Mouse (Mus musculus) cerebellum, postnatal 4 days (tissue): Measurements from ENCODE around the gene Atp1a1.
A peak's percentile ranks its signal among the peaks of the same experiment; 100 is the strongest.

Experiments used
- DNase-seq, 2 experiments: peaks; one replicate each; pipeline ENCODE4 v3.0.0; 2022; ENCODE audit warnings: low spot score in 2 of 2, mixed read lengths in 1 of 2

The Atp1a1 gene

DNA sequence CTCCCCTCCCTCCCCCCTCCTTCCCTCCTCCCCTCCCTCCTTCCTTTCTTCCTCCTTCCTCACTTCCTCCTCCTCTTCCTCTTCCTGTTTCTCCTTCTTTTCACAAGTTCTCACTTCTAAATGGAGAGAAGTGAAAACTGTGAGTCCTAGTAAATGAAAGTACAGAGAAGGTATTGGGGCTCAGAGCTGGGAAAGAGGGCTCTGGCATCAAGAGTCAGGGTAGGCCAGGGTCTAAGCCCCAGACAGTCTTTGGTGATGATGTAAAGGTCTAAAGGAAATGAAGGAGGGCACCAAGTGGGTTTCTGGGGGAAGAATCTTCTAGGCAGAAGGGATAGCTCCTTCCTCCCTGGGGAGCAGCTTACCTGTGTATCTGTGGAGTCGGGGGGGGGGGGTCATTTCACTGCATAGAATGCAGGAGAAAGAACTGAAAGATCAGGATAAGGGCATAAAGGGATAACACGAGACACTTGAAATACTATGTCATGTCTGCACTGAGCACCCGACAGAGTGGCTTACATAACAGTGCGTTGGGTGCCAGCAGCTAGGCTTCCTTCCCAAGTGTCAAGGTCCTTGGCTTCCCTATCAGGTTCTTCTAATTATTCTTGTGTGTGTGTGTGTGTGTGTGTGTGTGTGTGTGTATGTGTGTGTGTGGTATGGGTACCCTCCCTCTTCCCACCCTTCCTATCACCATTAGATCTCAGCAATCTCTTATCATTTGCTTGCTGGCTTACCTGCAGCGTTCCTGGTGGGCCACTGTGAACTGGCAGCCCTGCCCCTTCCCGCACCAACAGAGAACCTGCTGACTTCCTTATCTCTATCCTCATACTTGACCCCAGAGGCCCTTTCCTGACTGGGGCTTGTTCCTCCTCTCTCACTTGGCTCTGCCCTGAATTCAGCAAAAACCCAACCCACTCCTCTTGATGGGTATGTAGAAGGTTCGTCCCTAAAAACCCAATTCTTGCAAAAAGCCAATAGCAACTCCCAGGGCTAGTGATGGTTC lies 51.6 kb downstream of the Atp1a1 start:
- DNase-seq, result no peak

DNA sequence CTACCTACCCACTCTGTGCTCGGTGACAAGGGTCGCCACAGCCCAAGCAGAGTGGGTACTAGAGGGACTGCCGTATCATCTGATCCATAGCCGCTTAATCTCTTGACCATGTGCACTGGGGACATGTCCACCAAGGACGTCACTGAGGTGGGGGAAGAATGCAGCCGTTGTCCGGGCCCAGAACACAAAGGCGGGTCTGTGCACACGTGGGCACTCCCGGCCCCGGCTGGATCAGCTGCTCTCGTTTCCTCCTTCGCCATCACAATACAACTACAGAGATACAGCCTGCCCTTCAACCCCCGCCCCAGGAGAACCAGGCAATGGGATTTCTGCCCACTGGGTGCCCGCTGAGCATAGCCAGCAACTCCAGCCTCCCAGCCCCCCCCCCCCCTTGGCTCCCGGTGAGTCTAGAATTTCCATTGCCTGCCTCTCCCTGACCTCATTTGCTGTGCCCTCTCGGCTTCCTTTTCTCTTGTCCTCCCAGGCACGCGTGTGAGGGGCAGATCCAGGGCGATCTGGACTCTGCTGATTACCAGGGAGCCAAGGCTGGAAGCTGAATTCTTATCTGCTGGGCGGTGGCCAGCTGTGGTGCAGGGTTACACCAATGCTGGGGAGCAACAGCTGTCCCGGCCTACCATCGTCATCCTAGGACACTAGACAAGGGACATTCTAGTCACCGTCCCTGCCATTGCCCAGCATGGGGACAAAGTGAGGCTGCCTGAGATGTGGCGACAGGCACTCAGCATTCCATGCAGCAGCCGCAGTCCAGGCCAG lies 52.8 kb downstream of the Atp1a1 start:
- DNase-seq, result no peak

DNA sequence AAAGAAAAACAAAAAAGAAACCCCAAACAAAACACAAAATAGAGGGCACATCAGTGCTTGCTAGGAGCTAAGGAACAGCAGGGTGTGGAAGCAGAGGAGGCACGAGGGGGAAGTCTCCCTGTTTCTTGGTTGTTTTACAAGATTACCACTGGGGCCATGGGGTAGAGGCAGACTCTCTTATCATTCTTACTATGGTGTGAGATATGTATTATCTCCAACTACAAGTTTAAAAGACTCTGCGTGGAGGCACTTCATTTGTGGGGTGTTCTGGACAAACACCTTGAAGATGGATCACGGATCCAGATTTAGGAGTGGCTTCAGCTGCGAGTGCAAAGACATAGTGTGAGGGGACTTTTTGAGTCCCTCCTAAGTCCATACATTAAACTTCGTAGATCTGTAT lies 54.7 kb downstream of the Atp1a1 start:
- DNase-seq, result no peak

DNA sequence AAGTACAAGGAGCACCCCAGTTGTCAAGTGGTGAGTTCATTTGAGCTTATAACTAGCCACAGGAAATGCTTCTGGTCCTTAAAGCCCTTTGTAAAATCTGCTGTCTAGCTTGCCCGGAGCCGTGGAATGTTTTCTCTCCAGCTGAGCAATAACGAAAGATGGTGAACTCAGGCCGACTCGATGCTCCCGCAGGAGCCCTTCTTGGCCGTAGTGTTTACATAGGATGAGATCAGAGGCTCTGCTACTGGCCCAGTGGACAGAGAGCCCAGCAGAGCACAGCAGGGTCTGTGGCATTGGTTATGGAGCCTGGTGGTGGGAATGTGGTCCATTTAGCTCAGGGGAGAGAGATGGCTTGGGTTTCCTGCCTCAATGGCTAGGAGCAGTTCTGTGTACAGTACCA lies 60.4 kb downstream of the Atp1a1 start:
- DNase-seq, result no peak

DNA sequence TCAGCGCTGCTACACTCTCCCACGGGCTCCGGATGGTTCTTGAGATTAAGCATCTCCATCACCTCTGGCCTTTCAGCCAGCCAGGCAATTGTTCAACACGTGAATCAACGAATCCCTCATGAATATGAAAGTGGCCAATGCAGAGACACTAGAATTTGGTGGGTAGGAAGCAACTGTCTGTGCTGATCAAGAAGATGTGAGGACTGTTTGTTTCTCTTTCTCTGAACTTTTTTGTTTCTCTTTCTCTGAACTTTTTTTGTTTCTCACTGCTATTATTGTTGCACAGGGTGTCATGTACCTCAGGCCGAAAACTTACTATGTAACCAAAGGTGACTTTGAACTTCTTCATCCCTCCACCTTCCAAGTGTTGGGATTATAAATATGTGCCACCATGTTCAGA lies 62.9 kb downstream of the Atp1a1 start:
- DNase-seq, result no peak

DNA sequence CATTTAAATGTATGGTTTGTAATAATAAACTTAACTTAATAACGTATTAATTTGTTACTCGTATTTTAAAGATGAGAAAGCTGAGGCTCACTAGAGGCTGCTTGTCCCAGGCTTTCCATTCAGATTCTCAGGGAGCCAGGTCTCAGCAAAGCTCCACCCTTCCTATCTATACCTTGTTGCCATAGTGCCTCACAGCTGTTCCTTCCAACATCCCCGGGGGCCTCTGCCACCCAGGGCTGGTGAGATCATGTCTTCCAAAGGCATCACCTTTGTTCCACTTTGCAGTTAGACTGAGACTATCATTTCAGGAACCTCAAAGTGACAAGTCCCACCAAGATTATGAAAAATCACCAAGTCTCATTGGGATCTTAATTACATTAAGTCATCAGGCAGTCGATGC lies 63.9 kb downstream of the Atp1a1 start:
- DNase-seq, result no peak

DNA sequence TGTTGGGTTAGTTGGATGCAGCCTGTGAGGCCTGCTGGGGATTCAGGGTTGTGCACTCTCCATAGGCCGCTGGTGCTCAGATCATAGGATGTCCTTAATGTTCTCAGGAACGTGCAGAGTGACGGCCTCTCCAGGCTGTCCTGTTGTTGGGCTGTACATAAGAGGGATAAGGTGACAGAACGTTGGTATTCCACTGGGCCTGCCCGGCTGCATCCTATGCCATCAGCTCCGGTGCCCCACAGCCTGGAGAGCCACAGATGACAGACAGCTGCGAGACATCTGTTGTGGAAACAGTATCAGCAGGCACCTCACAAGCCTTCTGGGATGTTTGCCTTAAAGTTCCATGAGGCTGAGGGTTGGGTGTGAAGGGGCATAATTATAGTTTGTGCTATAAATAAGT lies 68.2 kb downstream of the Atp1a1 start:
- no peak for DNase-seq

DNA sequence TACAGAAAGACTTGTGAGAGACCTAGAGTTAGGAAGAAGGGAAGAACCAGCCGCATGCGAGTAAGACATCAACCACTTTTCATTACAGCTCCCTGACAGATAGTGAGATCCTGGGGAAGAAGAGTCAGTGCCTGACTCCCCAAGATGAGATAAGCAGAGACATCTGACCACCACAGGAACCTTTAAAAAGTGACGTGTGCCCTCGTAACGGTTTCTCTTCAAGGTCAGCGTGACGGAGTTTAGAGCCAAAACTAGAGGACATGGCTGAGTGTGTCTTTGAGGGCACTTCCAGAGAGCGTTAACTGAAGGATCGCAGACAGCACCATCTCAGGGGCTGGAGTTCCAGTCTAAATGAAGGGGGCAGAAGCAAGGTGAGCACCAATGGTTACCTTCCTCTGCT lies 70.2 kb downstream of the Atp1a1 start:
- DNase-seq, result no peak

DNA sequence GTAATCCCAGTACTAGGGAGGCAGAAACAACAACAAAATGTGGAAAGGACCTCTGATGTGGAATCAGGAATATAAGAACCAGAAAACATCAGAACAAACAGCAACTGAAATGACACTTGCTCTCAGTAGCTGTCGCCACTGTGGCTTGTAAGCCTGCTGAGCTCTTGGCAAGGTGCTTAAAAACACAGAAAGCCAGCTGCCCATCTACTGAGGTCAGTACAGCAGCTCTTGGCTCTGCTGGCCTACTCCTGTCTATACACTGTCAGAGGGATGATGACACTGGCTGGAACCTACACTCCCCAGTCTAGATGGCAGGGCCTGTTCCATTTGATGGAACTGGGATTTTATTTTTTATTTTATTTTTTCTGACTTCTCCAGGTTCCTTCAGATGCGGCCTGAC lies 71.1 kb downstream of the Atp1a1 start:
- DNase-seq, result peak in 1 of 2 experiments; percentile 41

DNA sequence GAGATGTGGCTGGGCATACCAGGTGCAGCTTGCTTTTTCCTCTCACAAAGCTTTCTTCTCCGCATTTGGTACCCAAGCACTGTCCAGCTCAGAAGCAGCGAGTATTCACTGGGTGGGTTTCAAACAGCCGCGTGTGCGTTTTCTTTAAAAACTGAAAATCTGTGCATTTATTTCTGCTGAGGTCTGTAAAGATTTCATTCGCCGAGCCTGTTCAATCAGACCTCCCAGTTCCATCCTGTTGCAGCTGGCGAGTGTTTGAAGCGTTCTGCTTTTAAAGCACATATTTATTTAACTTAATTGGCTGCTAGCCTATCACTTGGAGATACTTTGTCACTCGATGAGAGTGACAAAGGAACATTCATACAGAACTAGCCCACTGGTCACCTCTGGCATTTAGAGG lies 73.6 kb downstream of the Atp1a1 start:
- no peak for DNase-seq

DNA sequence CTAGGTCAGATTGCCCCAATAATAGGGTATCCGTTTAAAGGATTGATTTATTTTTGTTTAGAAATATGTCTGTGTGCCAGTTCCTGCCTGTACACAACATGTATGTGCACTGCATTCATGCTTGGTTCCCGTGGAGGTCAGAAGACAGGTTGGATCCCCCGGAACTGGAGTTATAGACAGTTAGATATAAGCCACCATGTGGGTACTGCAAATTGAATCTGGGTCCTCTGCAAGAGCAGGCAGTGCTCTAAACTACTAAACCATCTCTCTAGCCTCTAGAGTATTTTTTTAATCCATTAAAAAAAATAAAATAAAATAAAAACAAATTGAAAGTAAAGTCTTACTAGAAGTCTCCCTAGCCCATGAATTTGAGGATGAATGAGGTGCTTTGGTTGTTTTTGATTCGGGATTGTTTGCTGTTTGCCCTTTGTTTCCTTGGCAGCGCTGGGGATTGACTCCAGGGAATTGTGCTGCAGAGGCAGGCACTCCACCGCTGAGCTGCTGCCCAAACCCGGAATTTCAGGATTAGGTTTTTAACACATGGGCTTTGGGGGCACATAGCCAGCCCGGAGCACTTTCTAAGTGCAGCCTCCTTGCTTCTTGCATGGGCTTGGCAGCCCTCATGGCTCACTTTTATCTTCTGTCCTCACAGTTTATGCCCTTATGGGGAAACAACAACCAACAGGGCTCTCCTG lies 75.4 kb downstream of the Atp1a1 start:
- DNase-seq, result no peak

DNA sequence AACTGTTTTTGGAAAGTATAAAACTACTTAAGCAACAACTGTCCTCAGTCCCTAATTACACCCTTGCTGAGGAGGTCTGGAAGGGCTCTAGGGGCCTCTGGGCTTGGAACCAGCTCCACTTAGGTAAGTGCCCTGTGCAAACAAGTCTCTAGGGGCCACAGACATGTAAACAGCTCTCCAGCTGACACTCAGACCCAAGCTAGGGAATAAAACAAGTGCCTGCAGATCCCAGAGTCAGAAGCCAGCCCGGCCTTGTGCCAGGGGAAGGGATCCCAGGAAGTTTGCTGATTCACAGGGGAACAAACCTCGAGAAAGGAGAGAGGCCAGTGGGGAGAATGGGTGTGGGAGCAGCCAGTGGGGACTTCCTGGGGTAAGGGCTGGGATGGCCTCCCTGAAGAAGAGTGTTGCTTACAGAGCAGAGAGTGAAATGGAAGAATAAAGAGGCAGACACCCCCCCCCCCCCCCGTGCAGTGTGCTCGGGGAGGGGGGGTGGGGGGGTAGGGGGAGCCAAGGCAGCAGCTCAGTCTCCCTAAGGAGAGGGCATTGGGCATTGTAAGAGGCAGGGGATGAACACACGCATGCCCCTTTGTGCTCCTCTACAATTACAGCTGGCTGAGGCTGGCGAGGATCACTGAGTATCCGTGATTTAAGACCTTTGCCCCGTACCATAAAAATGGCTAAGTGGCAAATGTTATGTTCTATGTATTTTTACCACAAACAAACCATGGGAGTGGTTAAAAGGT lies 76.2 kb downstream of the Atp1a1 start:
- no peak for DNase-seq

DNA sequence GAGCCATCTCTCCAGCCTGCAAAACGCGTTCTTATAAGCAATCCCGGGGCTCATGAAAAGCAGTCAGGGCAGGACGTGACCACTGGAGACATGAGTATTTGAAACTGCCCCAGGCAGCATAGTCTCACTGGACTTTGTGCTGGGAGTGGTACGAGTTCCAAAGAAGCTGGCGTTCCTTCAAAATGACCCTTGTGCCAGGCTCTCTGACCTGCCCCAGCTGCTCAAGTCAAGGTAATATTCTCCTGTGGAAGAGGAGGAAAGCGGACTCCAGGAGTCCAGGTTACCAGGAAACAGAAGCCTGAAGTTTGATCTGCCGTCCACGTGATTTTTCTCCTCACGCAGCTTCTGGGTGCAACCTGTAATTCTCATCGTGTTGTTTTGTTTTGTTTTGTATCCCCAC lies 77.9 kb downstream of the Atp1a1 start:
- no peak for DNase-seq
